Mouse (Mus musculus) layer of hippocampus, adult 11-12 months (tissue): ENCODE results near the gene Msx2.
A peak's percentile ranks its signal among the peaks of the same experiment; 100 is the strongest.

Source experiments
- DNase-seq: peaks from one replicate; pipeline ENCODE4 v3.0.0; 2022; ENCODE audit warnings: low spot score

The Msx2 gene

DNA sequence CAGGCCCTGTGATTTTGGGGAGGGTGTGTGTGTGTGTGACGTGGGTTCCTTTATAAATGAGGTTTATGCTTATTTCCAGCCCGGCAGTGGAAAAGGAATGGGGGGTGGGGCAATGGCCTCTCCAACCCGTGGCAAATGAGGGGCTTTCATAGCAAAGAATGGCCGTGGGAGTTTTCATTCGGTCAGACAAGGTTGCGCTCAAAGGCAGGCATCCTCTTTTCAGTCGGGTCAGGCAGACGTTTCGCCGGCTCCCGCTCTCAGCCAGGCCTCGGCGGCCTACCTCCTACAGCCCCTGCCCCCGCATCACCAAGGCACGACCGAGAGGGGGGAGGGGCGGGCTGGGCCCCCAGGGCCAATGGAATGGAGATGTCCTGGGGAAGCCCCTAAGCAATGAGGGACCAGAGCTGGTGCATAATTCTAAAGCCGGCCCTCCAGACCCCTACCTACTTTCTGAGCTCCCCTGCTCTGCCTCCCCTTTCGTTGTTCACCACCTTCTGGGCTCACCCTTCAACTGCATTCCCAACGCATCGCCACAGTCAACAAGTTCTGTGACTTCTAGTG is 8.4 kb downstream of the Msx2 start:
- no peak for DNase-seq

DNA sequence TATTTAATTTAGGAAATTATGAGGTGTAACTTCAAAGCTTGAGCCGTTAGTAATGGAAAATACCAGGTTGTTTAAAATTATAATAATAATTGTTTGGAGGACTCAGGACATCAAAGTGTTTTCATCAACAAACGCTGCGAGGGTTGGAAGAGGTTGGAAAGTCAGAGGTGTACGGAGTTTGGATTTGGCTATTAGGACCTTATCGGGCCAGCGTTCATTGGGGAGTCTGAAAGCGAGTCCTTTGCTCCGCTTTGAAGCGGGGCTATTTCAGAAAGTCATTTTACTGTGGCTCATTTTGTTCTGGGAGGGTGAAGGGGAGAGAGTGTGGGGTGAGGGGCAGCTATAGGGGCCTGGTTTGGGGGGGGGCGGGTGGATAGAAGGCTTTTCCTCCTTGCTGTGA is 8.9 kb downstream of the Msx2 start:
- DNase-seq: no peak

DNA sequence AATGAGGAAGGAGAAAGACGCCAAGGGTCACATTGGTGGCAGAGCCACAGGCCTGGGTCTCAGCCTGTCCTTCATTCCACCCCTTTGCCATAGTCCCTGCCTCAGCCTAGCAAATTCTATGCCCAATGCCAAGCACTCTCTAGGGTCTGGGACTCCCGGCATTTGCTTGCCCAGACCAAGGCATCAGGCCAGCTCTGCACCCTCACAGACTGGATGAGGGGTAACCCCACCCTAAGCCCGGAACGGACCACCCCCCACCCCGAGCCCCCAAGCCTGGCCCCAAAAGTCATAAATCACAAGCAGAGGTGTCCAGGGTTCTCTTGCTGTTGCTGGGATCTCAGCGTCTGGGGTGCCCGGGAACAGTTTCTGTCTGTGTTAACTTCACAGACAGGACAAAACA is 9.8 kb downstream of the Msx2 start:
- no peak for DNase-seq

DNA sequence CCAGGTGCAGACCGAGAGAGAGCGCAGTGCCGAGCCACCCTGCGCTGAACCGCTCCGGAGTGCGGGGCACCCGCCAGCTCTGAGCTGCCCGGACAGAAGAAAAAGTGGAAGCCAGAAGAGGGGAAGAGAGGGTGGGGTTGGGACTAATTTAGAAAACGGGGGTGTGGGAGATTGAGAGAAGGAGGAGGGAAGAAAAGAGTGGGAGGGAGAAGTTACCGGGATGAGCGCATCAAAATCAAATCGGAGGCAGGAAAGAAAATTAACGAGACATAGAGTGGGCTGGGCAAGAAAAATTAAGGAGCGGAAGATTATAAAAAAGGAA is 10.3 kb downstream of the Msx2 start:
- no peak for DNase-seq

DNA sequence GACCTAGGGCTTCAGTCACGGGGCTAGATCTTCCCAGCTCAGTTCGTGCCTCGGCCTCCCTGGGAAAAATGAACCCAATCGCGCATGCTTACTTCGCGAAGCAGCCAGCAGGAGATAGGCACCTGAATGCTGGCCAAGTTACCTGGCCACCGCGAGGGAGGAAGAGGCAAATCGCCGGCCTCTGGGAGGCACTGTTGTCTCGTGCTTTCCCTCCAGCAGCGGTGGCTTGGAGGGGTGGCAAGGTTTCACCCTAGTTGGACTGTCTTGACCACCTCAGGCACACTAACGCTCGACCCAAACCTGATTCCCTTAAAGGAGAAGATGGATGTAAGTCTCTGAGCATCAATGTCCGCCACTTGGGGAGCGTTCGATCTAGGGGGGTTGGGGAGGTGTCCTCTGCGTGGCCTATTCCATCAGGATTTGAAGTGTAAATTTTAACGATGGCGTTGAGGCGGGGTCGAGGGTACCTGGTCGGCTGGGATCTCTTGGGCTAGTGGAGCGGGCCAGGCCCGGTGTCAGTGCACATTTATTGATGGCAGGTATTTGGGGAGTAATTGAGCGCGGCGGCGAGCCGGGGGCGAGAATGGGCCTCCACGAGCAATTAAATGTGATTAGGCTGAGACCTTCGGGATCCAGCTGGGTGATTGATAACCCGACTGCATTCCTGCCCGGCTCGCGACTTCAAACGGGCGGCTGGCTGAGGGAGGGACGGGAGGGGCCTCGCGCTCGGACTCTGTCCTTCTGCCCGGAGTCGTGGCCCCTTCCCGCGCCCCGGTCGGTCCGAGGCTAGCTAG is 10.8 kb downstream of the Msx2 start:
- no peak for DNase-seq

DNA sequence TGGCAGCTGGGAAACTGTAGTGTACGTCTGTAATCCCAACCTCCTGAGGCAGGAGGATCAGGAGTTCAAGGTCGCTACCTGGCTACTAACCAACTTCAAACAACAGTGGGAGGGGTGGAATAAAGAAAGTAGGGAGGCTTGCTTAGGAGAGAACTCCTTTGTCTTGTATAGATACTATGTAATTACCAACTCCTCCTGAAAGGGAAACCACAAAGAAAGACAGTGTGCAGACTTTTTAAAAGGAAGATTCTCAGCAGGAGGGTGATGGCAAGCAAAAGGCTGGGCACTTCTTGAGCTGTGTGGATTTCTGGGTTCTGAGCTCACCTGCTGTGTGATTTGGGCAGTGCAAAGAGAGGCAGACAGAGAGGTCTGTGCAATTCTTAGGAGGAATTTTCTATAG is 11.5 kb downstream of the Msx2 start:
- no peak for DNase-seq

DNA sequence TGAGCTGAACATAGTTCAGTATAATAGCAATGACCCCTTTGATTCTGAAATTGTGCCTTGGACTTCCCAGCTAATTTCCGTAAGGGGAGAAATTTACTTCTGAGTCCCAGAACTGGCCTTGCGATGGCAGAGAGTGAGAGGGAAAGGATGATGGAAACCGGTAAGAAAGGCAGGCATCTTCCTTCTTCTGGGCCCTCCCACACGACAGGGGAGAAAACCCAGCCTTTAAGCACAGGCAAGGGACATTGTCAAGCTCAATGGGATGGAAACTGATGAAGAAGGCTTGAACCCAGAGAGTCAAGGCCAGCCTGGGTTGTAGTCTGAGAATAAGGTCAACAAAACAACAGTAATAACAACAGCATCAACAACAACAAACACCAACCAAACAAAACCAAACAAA is 14.1 kb downstream of the Msx2 start:
- DNase-seq: no peak

DNA sequence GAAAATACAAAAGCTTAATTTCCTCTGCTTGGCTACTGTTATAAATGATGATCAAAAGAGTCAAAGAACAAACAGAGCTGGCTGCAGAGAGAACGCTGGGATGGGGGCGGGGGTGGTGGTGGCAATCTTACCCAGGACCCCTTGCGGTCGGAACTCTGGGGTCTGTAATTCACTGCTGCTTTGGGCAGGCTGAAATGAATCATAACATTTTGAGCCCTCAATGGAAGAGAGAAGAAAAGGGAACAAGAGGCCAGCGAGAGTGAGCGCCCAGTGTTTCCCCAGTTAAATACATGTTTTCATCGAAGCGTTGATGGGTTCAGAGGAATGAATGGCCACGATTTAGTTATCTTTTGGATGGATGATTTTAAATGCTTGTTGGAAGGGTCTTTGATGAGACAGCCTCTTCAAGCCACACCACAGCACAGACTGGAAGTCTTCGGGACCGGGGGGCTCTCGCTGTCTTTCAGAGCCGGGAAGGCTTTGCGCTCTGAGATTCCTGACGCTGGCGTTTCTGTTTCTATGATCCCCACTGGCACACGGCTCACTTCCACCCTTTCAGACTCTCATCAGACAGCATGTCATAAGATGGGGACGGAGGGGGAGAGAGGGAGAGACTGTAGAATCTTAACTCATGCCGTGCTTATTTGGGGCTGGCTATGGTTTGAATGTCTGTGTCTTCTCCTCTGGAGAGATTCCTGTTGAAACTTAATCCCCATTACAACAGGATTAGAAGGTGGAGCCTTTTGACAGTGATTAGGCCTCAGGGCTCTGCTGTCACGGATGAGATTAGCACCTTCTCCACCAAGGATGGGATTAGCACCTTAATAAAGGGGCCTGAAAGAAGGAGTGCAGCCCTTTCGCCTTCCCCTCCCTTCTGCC is 17.8 kb downstream of the Msx2 start:
- no peak for DNase-seq

DNA sequence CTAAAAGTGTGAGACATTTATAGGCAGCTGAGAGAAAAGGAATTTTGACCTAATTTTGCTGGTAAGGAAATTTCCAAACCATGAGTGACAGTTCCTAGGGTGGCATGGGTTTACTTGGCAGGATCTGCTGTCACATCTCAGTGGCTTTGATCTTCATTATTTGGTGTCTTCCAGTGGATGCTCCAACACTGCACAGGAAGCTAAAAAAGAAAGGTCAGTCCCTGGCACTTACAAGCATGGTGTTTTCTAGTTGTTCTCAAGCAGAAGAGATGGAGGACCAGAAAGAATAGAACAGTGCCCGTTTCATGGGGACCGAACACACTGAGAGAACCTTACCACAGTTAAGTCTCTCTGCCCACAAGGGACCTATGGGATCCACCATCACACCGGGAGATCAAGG is 18.9 kb downstream of the Msx2 start:
- DNase-seq: no peak

DNA sequence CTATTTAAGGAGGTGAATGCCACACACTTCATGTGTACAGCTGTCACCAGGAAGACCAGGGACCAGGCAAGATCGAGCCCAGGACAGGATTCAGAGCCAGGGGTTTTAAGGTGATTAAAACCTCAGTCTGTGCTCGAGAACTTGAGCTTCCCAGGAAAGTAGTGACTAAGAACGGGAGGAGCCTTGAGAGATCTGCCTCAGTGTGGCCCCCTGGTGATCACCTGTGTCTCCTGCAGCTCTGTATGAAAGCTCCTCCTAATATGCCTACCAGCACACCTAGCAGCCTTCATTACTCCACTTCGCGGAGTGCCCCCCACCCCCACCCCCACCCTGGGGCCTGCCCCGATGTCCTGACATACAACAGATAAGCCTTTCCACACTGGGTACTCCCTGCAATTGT is 25.3 kb downstream of the Msx2 start:
- DNase-seq: no peak

DNA sequence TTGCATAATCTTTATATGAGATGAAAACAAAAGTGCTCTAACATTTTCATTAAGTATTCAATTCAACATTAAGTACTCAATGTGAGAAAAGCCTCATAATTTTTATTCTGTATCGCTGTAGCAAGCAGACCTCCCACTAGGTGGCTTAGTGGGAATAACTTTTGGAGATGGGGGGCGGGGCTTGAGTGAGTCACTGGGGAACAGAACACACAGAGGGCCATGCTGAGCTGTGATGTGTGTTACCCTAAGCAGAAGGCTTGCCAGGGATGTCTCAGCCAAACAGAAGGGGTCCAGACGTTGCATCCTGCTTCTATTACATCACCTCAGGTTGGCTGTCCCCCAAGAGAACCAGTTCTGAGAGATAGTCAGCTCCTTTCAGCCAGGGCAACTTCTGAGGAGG is 29.3 kb downstream of the Msx2 start:
- peak; percentile 66 for DNase-seq

DNA sequence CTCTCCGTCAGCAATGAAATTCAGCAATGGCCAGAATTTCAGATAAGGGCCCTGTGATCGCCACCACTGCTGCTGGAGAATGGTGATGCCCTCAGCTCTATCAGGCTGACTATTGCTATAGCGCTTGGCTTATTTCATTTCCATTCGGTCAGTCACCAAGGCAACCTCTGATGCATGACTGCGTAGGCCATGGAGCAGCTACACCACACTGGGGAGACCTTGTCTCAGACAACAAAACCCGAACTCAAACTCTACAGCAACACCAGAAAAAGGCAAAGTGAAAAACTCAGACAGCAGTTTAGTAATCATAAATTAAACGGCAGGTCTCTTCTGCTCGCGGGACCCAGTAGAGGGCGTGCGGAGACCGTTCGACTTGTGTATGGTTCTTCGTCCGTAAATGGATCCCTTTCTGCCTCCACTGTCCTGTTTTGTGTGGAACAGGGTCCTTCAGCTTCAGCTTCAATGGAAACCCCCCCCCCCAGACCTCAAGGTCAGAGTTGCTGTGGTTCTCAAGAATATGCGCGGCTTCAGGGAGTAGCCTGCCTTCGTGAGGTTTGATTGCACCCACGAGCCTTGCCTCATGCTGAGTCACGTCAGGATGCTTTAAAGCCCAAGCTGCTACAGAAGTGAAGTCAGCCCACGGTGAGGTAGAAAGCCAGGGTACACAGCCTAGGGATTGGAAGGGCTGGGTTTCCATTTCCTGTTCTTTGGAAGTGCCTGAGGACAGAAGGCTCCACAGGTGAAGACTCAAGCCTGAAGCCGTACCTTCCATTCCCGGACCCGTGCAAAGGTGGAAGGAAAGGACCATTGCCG is 30.5 kb downstream of the Msx2 start:
- DNase-seq: peak; percentile 33

DNA sequence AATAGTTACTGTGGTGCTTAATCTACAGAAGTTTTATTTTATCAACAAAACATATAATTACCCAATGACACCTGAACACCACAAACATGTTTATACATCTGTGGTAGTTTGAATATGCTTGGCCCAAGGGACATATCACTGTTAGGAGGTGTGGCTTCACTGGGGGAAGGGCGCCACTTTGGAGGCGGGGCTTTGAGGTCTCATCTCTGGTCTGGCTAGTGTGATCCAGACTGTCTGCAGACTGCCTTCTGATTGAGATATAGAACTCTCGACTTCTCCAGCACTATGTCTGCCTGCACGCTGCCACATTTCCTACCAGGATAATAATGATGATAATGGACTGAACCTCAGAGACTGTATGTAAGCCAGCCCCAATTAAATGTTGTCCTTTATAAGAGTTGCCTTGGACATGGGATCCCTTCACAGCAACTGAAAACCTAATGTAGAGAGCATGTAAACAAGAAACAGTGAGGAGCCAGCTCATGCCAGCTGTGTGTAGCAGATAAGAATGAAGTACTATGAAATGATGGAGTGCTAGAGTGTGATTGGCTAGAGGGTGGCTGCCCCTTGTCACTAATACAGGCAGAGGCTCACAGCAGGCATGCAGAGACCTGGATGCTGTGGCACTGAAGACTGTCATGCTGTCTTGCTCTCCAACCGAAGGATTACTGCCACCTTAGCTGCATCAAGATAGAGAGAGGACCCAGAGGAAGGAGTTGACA is 31.4 kb downstream of the Msx2 start:
- no peak for DNase-seq

DNA sequence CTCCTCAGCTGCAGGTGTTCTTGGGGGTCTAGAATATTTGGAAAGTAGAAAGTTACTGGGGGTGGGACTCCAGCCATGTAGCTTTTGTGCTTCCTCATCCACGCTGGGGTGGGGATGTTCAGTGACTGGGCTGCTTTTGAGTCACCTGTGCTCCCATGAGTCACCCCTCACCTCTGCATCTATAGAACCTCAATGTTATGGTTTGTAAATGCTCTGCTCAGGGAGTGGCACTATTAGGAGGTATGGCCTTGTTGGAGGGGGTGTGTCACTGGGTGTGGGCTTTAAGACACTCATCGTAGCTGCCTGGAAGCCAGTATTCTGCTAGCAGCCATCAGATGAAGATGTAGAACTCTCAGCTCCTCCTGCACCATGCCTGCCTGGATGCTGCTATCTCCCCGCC is 32.9 kb downstream of the Msx2 start:
- DNase-seq: no peak

DNA sequence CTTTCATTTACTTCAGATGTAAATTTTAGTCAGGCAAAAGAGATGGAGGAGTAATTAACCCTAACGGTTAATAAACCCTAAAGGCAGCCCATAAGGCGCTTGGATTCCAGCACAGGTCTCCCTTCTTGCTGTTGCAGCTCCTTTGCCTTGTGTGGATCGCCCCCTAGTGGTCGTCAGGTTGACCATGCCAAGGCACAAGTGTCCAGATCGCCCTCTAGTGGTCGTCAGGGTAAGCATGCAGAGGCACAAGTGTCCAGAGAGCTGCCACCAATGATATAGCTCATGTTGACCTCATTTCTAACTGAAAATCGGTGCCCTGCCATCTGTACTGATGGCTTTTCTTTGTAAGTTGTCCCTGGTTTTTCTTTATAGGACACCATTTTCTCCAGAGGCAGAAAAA is 46.4 kb downstream of the Msx2 start:
- DNase-seq: peak; percentile 87

DNA sequence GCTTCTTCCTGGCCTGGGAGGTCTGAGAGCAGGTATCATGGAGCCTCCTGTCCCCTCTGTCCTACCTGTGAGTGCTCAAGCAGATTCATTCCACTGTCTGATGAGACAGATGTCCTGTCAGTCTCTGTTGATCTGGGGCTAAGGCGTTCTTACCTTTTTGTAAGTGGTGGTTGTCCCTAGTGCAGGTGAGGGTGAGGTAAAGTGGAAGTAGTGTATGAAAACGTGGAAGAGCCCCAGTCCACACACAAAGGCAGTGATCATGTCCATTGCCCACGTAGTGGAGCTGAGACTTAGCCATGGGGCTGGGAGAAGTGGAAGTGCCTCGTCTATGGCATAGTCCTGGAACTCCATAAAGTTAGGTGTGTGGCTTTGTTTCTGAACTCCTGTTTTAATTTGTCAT is 51.7 kb downstream of the Msx2 start:
- DNase-seq: no peak

DNA sequence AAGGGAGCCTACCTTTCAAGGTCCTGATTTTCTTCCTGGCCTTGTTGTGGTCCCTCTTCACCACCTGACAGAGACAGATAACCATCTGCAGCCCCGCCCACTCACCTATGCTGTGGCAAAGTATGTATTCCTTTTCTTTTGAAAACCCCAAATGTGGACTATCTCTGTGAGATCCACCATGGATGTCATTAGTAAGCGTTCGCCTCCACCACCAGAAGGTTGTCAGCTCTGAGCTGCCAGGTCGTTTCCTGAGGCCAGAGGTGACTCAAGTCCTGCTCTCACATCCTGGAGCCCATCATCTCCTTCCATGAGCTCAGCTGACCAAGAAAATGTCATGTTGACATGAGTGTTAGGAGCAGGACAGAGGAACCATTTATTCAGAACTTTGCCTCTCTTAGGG is 52.1 kb downstream of the Msx2 start:
- no peak for DNase-seq

DNA sequence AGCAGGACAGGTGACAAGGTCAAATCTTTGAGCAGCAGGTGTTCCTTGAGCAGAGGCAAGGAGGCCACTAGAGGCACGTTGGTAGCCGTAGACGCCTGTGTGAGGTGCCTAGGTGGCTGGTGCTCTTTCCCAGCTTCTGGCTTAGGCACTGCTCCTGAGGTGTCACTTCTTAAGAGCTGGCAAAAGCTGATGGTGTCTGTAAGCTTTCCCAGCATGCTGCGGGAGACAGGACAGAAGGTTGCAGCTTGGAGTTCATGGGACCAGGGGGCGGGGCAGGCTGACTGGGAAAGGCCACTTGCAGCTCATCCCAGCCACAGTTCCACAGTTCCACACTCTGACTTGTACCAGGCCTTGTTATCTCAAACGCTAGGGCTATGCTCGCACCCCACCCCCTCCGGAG is 53.2 kb downstream of the Msx2 start:
- no peak for DNase-seq

DNA sequence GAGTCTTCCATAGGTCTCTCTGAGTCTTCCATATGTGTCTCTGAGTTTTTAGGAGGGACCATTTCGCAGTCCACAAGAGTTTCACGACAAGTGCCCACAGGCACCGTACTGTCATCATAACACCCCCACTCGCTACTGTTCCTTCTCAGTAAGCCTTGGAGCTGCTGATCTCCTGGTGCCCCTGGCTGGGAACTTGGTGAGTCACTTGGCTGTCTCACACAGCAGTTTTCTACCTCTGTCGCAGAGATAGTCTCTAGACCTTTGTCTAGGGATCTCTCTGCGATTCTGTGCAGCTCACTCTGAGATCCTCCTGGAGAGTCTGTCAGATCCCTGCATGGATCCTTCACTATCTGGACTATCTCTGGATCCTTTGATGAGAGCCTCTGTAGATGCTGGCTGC is 55.2 kb downstream of the Msx2 start:
- DNase-seq: no peak
